Mouse (Mus musculus): ENCODE measurements around the gene Rufy1.

Rufy1 gene

GRCm38 (mm10) chr11:50346256-50347032 is 84.5 kb downstream of the Rufy1 start:
- no peak for DNase-seq

- no peak for DNase-seq
These were observed 85.4 kb downstream of the Rufy1 start for GRCm38 (mm10) chr11:50345486-50345885.

All from kidney, adult 18-20 months (tissue).